Mouse (Mus musculus) forebrain, embryonic 13.5 days (tissue): Measurements from ENCODE around the gene Nup93. TPM values are rescaled to one million over a fixed set of nuclear protein-coding genes. Genes with fewer than 3 reads are reported as not detected.

Experiments
- ATAC-seq: fragments of 200-750 bp; cut with Nextera tagmentation; 2 replicates; pipeline ENCODE4 v1.8.0; 2017
- H3K27ac ChIP-seq: fragments of 300-500 bp; sonication (generic); 2 replicates; pipeline ENCODE4 v1.5.1; 2015; ENCODE audit warnings: inconsistent platforms, mild to moderate bottlenecking, moderate library complexity
- H3K27me3 ChIP-seq: fragments of 300-500 bp; sonication (generic); 2 replicates; pipeline ENCODE4 v1.6.1; 2015; ENCODE audit warnings: mild to moderate bottlenecking, inconsistent platforms
- H3K36me3 ChIP-seq: fragments of 300-500 bp; sonication (generic); 2 replicates; pipeline ENCODE4 v1.6.1; 2015; ENCODE audit warnings: mild to moderate bottlenecking, inconsistent platforms; ENCODE audit not compliant: poor library complexity, severe bottlenecking
- H3K4me1 ChIP-seq: fragments of 300-500 bp; sonication (generic); 2 replicates; pipeline ENCODE4 v1.6.1; 2015; ENCODE audit warnings: inconsistent platforms
- H3K4me2 ChIP-seq: fragments of 300-500 bp; sonication (generic); 2 replicates; pipeline ENCODE4 v1.6.1; 2015; ENCODE audit warnings: inconsistent platforms, mild to moderate bottlenecking, moderate library complexity
- H3K4me3 ChIP-seq: fragments of 300-500 bp; sonication (generic); 2 replicates; pipeline ENCODE4 v1.5.1; 2015; ENCODE audit warnings: mild to moderate bottlenecking, inconsistent platforms
- H3K9ac ChIP-seq: fragments of 300-500 bp; sonication (generic); 2 replicates; pipeline ENCODE4 v1.6.1; 2015; ENCODE audit warnings: mild to moderate bottlenecking, inconsistent platforms
- H3K9me3 ChIP-seq: fragments of 300-500 bp; sonication (generic); replicated peaks from 2 replicates; pipeline ENCODE4 v1.6.1; 2016; ENCODE audit warnings: inconsistent platforms
- WGBS: fragments of 180-500 bp; shearing (Covaris S2); methylation state at CpG from one replicate; pipeline ENCODE4 v1.1.7; 2015; 5-methylcytosine and 5-hydroxymethylcytosine counted together
- polyA plus RNA-seq: library from polyadenylated mRNA; unstranded; fragments of >200 nt; fragmentation: Nextera tagmentation; extraction: Ambion mirVana; gene quantifications from 2 replicates; pipeline ENCODE4 v1.2.1, GENCODE M21; 2015

Gene Nup93
- polyA plus RNA-seq, 1 experiment from 2014 or later = 83.6 TPM

DNA sequence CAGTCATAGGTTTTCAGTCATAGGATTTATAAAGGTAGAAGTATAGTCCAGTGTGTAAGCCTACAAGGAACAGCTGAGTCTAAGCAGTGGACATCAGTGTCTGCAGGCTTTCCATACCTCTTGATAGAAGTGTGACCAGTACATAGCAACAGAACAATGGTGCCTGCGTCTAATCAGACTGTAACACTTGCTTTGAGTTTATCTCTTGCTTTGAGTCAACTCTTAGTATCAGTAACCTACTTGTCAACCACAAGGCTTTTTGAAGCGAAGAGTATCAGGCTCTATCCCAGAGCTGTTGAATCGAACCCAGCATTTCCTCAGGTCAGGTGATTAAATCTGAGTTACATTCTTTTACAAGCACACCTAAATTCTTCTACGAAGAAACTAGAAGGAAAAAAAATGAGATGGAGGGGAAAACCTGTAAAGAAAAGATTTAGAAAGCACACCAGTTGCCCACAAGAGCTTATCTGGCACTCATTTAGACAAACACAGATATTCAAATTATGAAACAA, 25.9 kb downstream of the Nup93 start:
- no peak overlapping the region for H3K4me2 ChIP-seq
- H3K9ac ChIP-seq = no peak overlapping the region
- H3K4me3 ChIP-seq = no peak overlapping the region
- H3K27me3 ChIP-seq = no peaks in the 10 kb centered on the region
- ATAC-seq = no peak
- no peaks in the 10 kb centered on the region for H3K9me3 ChIP-seq
- no peak overlapping the region for H3K27ac ChIP-seq
- 89% methylated on average over 4 of the region's 4 CpGs for WGBS
- H3K36me3 ChIP-seq = peaks cover 14% of the 10 kb centered on the region
- no peaks in the 10 kb centered on the region for H3K4me1 ChIP-seq

DNA sequence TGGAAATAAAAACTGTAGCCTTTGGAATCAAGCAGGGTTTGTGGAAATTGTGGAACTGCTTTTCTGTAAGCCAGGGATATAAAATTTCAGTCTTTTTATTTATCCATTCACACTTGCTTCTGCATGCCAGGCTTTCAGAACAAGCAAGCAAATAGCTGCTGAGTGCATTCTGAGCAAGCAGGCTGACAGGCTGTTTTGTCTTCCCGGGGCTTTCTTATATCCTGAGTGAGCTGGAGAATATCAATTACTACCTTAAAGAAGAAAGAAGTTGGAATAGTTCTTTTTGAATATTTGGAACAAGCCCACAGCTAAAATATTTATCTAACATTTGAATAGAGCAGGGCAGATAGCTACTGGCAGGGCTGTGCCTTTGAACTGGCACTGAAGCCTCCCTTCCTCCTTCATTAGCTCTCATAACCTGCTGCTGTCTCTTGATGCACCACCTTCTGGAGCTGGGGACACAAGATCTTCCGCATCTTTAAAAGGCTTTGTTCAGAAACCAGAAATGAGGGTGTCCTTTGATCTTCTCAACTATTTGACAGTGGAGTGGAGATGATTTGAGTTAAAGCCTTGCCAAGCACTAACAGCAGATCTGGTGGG, 35.6 kb downstream of the Nup93 start:
- Histone ChIP-seq H3K4me2 (no peak overlapping the region), H3K9ac (no peak overlapping the region), H3K36me3 (peaks cover 5% of the 10 kb centered on the region; the same call in 1 of the 2 replicates), H3K27ac (peak overlapping the region; percentile 20), H3K4me1 (peaks cover 20% of the 10 kb centered on the region), H3K4me3 (no peak overlapping the region), H3K9me3 (no peaks in the 10 kb centered on the region), H3K27me3 (no peaks in the 10 kb centered on the region)
- 0 out of 2 replicates have a peak, but pooled peaks have one; percentile 21 for ATAC-seq
- WGBS = 46% methylated on average over 2 of the region's 2 CpGs

DNA sequence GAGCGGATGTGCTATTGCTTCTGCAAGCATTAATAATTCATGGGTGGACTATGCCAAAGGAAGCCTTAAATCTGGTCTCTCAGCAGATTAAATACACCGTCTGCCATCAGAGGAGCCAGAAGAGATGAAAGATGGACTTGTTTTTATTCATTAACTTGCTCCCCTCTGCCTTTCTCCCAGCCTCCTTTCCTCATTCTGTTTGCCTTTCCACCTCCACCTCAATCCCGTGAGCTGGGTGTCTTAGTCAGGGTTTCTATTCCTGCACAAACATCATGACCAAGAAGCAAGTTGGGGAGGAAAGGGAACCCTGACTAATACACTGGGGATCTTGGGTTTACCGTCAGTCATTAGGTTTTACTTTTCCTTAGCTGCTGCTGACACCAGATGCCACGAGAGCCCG, 44.5 kb downstream of the Nup93 start:
- H3K9me3 ChIP-seq = no peaks in the 10 kb centered on the region
- WGBS = 81% methylated on average over 6 of the region's 6 CpGs
- no peaks in the 10 kb centered on the region for H3K36me3 ChIP-seq
- no peaks in the 10 kb centered on the region for H3K27me3 ChIP-seq
- no peak overlapping the region for H3K4me3 ChIP-seq
- H3K9ac ChIP-seq = no peak overlapping the region
- H3K27ac ChIP-seq = no peak overlapping the region
- no peak overlapping the region for H3K4me2 ChIP-seq
- ATAC-seq = no peak
- no peaks in the 10 kb centered on the region for H3K4me1 ChIP-seq

DNA sequence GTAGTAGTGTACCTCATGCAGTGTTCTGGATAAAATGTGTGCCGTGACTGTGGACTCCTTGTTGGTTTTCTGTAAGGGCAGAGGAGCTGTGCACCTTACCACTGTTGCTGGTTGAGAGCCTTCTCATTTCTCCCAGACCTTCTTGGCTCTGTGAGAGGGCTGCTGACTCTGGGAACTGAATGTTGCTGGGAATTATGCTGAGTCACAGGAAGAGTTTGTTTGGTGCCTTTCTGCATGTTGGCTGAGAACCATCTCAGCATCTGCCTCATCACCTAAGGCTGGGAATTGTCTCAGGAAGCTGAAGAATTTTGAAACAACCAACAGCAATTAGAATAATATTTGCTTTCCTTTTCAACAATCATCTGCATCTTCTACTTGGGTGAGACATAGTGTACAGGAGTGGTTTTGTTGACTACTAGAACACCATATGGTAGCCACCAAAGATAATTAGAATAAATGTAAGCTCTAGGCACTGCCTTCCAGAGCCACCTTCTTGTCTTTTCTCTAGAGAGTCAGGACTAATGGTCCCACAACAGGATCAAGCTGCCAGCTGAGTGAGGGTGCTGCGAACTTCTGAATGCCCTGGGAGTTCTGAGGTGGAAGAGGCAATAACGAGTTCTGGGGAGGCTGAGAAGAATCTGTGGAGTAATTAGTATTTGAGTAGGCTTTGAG, 48.4 kb downstream of the Nup93 start:
- Histone ChIP-seq H3K9ac (no peak overlapping the region), H3K9me3 (no peaks in the 10 kb centered on the region), H3K27me3 (no peaks in the 10 kb centered on the region), H3K27ac (no peak overlapping the region), H3K4me3 (no peak overlapping the region), H3K4me1 (peaks cover 25% of the 10 kb centered on the region), H3K4me2 (no peak overlapping the region), H3K36me3 (no peaks in the 10 kb centered on the region)
- ATAC-seq = no peak
- WGBS = 55% methylated on average over 3 of the region's 3 CpGs

DNA sequence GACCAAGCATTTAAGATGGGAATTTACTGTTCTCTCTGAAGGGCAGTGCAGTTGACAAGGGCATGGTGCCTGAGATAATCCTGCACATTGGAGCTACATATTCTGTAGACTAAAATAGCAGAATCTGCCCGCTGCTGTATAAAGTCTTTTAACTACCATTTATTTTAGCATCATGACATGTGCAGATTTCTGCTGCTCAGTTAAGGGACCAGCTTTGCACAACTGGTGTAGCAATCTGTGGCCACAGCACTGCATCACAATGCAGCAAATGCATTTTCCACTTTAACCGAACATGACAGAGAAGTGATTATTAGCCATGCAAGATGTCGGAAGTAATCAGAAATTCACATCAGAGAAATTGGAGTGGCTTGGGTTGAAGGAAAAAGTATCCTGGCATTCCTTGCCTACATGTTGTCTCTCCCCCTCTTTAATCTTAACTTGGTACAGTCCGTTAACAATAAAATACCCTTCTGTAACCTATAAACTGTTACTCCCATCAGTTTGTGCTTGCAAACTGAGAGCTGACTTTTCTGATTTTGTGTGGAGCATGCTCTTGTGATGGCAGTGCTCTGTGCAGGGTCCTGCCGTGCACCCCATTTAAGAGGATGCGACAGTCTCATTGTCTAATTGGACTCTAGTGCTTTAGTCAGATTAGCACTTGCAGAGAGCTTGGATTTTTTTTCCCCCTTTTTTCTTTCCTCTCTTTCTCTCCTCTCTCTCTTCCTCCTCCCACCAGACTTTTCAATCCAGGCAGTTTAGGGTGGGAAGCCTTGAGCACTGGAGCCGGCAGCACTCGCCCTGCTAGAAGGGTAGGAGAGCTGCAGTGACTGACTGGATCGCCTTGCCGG, 52.2 kb downstream of the Nup93 start:
- peak overlapping the region; percentile 60 for H3K9ac ChIP-seq
- no peaks in the 10 kb centered on the region for H3K27me3 ChIP-seq
- H3K4me2 ChIP-seq = peak overlapping the region; percentile 53
- H3K27ac ChIP-seq = peak overlapping the region; percentile 80
- peak overlapping the region; percentile 32 for H3K4me3 ChIP-seq
- ATAC-seq = peak; percentile 68
- H3K36me3 ChIP-seq = no peaks in the 10 kb centered on the region
- no peaks in the 10 kb centered on the region for H3K9me3 ChIP-seq
- WGBS = 23% methylated on average over 10 of the region's 10 CpGs
- H3K4me1 ChIP-seq = peaks cover 38% of the 10 kb centered on the region

DNA sequence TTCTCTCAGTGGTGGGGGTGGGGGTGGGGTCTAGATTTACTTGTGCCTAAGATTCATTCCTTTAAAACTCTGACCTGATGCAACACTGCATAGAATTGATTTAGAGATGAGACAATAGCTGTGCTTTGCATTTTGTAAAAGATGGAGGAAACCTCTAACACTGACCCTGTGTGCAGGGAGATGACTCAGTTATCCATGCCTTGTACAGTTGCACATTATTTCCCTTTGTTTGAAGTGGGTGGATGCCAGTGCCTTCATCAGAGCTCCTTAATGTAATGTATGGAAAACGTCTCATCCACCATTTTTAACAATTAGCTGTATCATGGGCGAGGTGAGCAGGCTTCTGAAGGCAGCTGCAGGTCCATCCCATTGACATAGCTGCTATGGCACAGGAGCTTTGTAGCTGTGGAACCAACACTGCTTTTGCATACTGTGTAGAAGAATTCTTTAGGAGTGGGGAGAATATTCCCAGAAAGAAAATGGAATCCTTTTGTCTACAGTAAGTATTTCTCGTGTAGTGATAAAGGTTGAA, 54.1 kb downstream of the Nup93 start:
- 58% methylated on average over 3 of the region's 3 CpGs for WGBS
- Histone ChIP-seq H3K27me3 (no peaks in the 10 kb centered on the region), H3K9ac (no peak overlapping the region), H3K4me3 (peak overlapping the region; percentile 19), H3K4me1 (peaks cover 38% of the 10 kb centered on the region), H3K36me3 (no peaks in the 10 kb centered on the region), H3K4me2 (peak overlapping the region; percentile 40), H3K27ac (peak overlapping the region; percentile 2; the same call in 1 of the 2 replicates), H3K9me3 (no peaks in the 10 kb centered on the region)
- no peak for ATAC-seq

DNA sequence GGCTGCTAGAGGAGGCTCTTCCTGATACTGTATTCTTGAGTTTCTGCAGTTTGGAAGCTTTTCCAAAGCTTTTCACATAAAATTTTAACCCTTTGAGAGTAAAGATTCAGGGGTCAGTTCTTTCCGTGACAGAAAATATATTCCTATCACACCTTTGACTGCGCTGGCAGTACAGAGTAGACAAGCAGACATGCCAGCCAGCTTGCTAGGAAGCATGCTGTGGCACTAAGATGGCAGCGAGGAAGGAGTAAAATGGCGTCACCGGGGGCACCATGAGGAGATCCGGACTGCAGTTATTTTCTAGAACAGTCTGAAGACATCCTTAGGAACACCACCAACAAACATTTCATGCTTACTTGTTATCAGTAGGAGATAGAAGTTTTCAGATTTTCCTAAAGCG, 55.9 kb downstream of the Nup93 start:
- H3K4me2 ChIP-seq = peak overlapping the region; percentile 35
- no peaks in the 10 kb centered on the region for H3K9me3 ChIP-seq
- no peaks in the 10 kb centered on the region for H3K27me3 ChIP-seq
- ATAC-seq = no peak
- H3K36me3 ChIP-seq = no peaks in the 10 kb centered on the region
- H3K4me1 ChIP-seq = peaks cover 30% of the 10 kb centered on the region
- 93% methylated on average over 7 of the region's 7 CpGs for WGBS
- no peak overlapping the region for H3K27ac ChIP-seq
- no peak overlapping the region for H3K4me3 ChIP-seq
- no peak overlapping the region for H3K9ac ChIP-seq

DNA sequence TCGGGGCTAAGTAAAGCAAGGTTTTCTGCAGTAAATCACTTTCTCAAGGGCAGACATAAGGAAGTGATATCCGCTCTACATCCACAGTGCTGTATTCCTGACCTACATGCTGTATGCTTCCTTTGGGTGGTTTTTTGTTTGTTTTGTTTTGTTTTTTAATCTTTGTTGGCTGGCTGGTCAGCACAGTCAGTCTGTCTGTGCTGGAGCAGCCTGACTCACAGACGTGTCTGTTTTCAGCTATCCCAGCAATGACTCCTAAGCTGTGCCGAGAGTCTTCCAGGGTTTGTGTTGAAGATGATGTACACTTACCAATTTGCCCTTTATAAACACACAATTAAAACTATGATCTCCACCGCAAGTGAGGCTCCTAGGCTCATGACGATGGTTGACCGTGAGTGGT, 56.7 kb downstream of the Nup93 start:
- no peak for ATAC-seq
- no peak overlapping the region for H3K4me3 ChIP-seq
- no peaks in the 10 kb centered on the region for H3K27me3 ChIP-seq
- H3K9ac ChIP-seq = no peak overlapping the region
- peaks cover 24% of the 10 kb centered on the region for H3K4me1 ChIP-seq
- H3K36me3 ChIP-seq = no peaks in the 10 kb centered on the region
- 88% methylated on average over 7 of the region's 7 CpGs for WGBS
- H3K27ac ChIP-seq = no peak overlapping the region
- H3K4me2 ChIP-seq = no peak overlapping the region
- H3K9me3 ChIP-seq = no peaks in the 10 kb centered on the region

DNA sequence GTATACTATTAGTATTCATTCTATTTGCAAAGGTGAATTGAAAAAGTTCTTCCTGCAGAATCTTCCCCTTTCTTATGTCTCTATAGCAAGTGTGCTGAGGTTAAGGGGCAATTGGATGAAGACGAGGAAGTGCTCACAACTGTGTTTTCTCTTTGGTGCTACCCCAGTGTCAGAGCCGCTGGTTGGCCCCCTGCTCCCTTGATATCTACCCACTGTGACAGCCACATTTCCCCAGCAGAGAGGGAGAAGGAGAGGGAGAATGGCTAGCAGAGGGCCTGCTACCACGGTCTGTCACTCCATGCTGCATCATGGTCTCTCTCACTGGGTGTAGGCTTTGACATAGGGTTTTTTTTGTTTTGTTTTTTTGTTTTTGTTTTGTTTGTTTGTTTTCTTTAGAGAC, 58.2 kb downstream of the Nup93 start:
- WGBS = 72% methylated on average over 3 of the region's 3 CpGs
- Histone ChIP-seq H3K27ac (no peak overlapping the region), H3K36me3 (no peaks in the 10 kb centered on the region), H3K9me3 (no peaks in the 10 kb centered on the region), H3K27me3 (no peaks in the 10 kb centered on the region), H3K4me3 (no peak overlapping the region), H3K4me2 (no peak overlapping the region), H3K9ac (no peak overlapping the region), H3K4me1 (peaks cover 13% of the 10 kb centered on the region)
- ATAC-seq = no peak

DNA sequence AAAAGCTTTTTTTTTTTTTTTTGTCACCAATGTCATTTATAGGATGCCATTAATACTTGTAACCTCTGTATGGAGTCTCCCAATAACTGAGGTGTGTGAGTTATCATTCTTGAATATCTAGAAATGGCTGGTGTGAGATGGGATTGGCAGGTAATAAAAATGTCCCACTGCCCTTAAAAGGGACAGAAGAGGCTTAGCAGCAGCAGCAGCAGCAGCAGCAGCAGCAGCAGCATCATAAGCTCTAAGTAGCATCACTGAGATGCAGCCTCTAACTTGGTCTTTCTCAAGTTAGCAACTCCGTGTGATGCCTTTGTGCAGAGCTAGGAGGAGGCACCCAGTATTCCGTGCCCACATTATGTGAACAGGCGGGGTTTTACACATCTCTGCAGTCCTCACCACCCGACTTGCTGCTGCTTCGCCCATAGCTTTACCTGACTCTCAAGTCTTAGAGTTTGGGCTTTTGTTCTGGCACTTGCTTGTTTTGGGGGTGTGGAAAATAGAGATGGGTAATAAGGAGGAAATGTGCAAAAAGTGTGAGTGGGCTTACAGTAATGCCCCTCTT, 59.0 kb downstream of the Nup93 start:
- H3K4me3 ChIP-seq = no peak overlapping the region
- H3K27ac ChIP-seq = no peak overlapping the region
- no peaks in the 10 kb centered on the region for H3K9me3 ChIP-seq
- no peak overlapping the region for H3K4me2 ChIP-seq
- 82% methylated on average over 5 of the region's 5 CpGs for WGBS
- H3K9ac ChIP-seq = no peak overlapping the region
- no peak for ATAC-seq
- no peaks in the 10 kb centered on the region for H3K27me3 ChIP-seq
- H3K36me3 ChIP-seq = no peaks in the 10 kb centered on the region
- peaks cover 13% of the 10 kb centered on the region for H3K4me1 ChIP-seq

DNA sequence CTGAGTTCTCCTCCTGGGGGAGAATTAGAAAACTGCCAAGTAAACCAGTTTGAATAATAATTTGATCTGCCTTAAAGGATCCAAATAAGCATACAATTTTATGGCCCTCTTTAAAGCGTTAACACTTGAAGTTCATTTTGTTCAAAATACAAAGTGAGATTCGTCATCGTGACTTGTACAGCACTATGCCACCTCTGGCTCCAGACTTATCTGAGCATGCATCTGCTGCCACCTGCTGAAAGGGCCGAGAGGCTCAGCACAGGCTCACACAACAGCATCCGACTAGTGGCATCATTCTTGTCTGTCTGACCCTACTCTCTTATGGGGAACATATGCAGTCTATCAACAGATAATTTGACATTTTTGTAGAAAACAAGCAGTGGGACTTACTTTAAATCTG, 59.7 kb downstream of the Nup93 start:
- 78% methylated on average over 5 of the region's 5 CpGs for WGBS
- Histone ChIP-seq H3K4me2 (no peak overlapping the region), H3K36me3 (no peaks in the 10 kb centered on the region), H3K27ac (no peak overlapping the region), H3K9ac (no peak overlapping the region), H3K4me3 (no peak overlapping the region), H3K27me3 (no peaks in the 10 kb centered on the region), H3K4me1 (peaks cover 13% of the 10 kb centered on the region), H3K9me3 (no peaks in the 10 kb centered on the region)
- ATAC-seq = no peak

DNA sequence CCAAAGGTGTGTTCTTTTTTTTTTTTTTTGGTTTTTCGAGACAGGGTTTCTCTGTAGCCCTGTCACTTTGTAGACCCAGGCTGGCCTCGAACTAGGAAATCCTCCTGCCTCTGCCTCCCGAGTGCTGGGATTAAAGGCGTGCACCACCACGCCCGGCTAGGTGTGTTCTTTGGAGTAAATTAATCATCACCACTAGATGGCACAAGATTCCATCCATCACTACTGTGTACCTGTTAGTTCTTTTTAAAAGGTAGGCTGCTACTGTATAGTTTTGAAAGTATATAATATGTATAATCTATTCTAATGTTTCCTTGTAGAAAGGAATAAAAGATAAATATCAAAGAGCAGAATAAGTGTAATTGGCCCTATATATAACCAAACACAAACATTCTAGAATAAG, 63.9 kb downstream of the Nup93 start:
- H3K9me3 ChIP-seq = no peaks in the 10 kb centered on the region
- no peaks in the 10 kb centered on the region for H3K27me3 ChIP-seq
- 0 out of 2 replicates have a peak, but pooled peaks cover 4% of the 10 kb centered on the region for H3K4me1 ChIP-seq
- no peak overlapping the region for H3K4me3 ChIP-seq
- no peak for ATAC-seq
- no peak overlapping the region for H3K27ac ChIP-seq
- no peak overlapping the region for H3K9ac ChIP-seq
- no peak overlapping the region for H3K4me2 ChIP-seq
- no peaks in the 10 kb centered on the region for H3K36me3 ChIP-seq
- 96% methylated on average over 6 of the region's 6 CpGs for WGBS
